Mouse (Mus musculus): ENCODE results near the gene Opcml.
A peak's percentile ranks its signal among the peaks of the same experiment; 100 is the strongest.

Opcml gene

GRCm38 (mm10) chr9:28499841-28500794 is 709.5 kb downstream of the Opcml start:
- no peak for DNase-seq (ENCODE audit: low read depth, low spot score)

GRCm38 (mm10) chr9:28513905-28514304 is 723.3 kb downstream of the Opcml start:
- DNase-seq (ENCODE audit: low read depth, low spot score), result no peak

- no peak for DNase-seq (ENCODE audit: low read depth, low spot score)
These were observed 742.6 kb downstream of the Opcml start for GRCm38 (mm10) chr9:28533191-28533590.

- DNase-seq (ENCODE audit: low read depth, low spot score), result peak; percentile 51
These were observed 744.4 kb downstream of the Opcml start for GRCm38 (mm10) chr9:28535006-28535405.

GRCm38 (mm10) chr9:28536637-28537036 is 746.1 kb downstream of the Opcml start:
- no peak for DNase-seq (ENCODE audit: low read depth, low spot score)

GRCm38 (mm10) chr9:28548189-28548588 is 757.6 kb downstream of the Opcml start:
- DNase-seq (ENCODE audit: low read depth, low spot score), result no peak

GRCm38 (mm10) chr9:28552387-28553182 is 762.0 kb downstream of the Opcml start:
- DNase-seq (ENCODE audit: low read depth, low spot score), result peak; percentile 55

GRCm38 (mm10) chr9:28558628-28559027 is 768.1 kb downstream of the Opcml start:
- DNase-seq (ENCODE audit: low read depth, low spot score), result no peak

GRCm38 (mm10) chr9:28561761-28562160 is 771.2 kb downstream of the Opcml start:
- no peak for DNase-seq (ENCODE audit: low read depth, low spot score)

- no peak for DNase-seq (ENCODE audit: low read depth, low spot score)
These were observed 772.6 kb downstream of the Opcml start for GRCm38 (mm10) chr9:28563066-28563683.

- DNase-seq (ENCODE audit: low read depth, low spot score), result no peak
These were observed 778.5 kb downstream of the Opcml start for GRCm38 (mm10) chr9:28569041-28569522.

GRCm38 (mm10) chr9:28569776-28570175 is 779.2 kb downstream of the Opcml start:
- DNase-seq (ENCODE audit: low read depth, low spot score), result no peak

GRCm38 (mm10) chr9:28571682-28572081 is 781.1 kb downstream of the Opcml start:
- peak; percentile 18 for DNase-seq (ENCODE audit: low read depth, low spot score)

- no peak for DNase-seq (ENCODE audit: low read depth, low spot score)
These were observed 781.7 kb downstream of the Opcml start for GRCm38 (mm10) chr9:28572136-28572774.

- no peak for DNase-seq (ENCODE audit: low read depth, low spot score)
These were observed 788.2 kb downstream of the Opcml start for GRCm38 (mm10) chr9:28578730-28579129.

- DNase-seq (ENCODE audit: low read depth, low spot score), result no peak
These were observed 796.7 kb downstream of the Opcml start for GRCm38 (mm10) chr9:28587253-28587652.

- DNase-seq (ENCODE audit: low read depth, low spot score), result no peak
These were observed 797.3 kb downstream of the Opcml start for GRCm38 (mm10) chr9:28587857-28588388.

GRCm38 (mm10) chr9:28588488-28588887 is 797.9 kb downstream of the Opcml start:
- no peak for DNase-seq (ENCODE audit: low read depth, low spot score)

- DNase-seq (ENCODE audit: low read depth, low spot score), result no peak
These were observed 801.6 kb downstream of the Opcml start for GRCm38 (mm10) chr9:28592208-28592607.

- no peak for DNase-seq (ENCODE audit: low read depth, low spot score)
These were observed 804.5 kb downstream of the Opcml start for GRCm38 (mm10) chr9:28595062-28595461.

GRCm38 (mm10) chr9:28605561-28605960 is 815.0 kb downstream of the Opcml start:
- DNase-seq (ENCODE audit: low read depth, low spot score), result no peak

Data from ZHBTc4 (cell line).